Mouse (Mus musculus): Measurements from ENCODE around the gene Siah3. TPM values are rescaled to one million over a fixed set of nuclear protein-coding genes. Genes with fewer than 3 reads are reported as not detected.

Siah3 gene
- polyA plus RNA-seq, 1 experiment from 2014 or later = 2.4 TPM

- Histone ChIP-seq H3K4me2 (replicated peaks; ENCODE audit: low read depth, low read length) (no peak overlapping the region), H3K27ac (ENCODE audit: low read depth, low read length) (peak overlapping the region; percentile 66), H3K4me3 (ENCODE audit: low read depth, low read length) (no peak overlapping the region), H3K9ac (ENCODE audit: low read depth, low read length) (no peak overlapping the region), H3K27me3 (ENCODE audit: control insufficient read depth, insufficient read depth, low read length) (no peaks in the 10 kb centered on the region), H3K9me3 (ENCODE audit: control insufficient read depth, low read length) (no peaks in the 10 kb centered on the region), H3K36me3 (ENCODE audit: control insufficient read depth, insufficient read depth, low read length) (no peaks in the 10 kb centered on the region), H3K4me1 (replicated peaks; ENCODE audit: control insufficient read depth, insufficient read depth, low read length) (peaks cover 8% of the 10 kb centered on the region; the same call in 1 of the 2 replicates)
- under 1% methylated on average over 8 of the region's 8 CpGs for WGBS
- DNase-seq (ENCODE audit: low spot score) (peak; percentile 70), ATAC-seq (ENCODE audit: low FRiP score) (peak; percentile 49)
These were observed 85.9 kb downstream of the Siah3 start for GRCm38 (mm10) chr14:75541731-75542130.

DNA sequence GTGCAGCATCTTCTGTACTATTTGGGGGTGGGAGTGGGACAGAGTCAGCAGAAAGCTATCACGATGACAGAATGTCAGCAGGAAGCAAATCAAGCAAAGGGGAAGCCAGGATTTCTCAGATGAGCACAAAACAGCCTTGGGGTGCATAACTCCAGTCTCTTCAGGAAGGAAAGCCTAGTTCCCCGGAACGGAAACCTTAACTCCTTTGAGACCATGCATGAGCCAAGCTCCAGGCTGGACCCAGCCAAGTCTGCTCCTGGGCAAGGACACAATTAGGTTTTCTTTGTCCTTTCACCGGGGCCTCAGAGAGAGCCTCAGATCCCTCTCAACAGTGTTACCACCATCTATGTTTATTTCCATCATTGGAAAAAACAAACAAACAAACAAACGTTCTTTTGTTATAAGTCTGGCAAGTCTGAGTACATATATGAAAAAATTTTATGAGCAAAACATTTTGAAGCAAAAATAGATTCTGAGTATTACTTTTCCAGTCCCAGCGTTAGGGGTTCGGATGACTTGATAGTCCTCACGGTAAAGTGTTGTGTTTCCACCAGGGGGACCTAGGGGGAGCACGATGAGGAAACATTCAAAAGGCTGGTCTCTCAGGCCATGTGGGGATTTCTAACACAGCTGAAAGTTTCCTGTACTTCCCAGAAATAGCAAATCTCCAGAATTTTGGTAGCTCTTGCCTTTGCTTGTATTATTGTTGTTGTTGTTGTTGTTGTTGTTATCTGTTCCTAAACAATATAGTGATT lies 106.0 kb downstream of the Siah3 start:
- Histone ChIP-seq H3K9ac (ENCODE audit: low read depth, low read length) (no peak overlapping the region), H3K4me3 (ENCODE audit: low read depth, low read length) (no peak overlapping the region), H3K9me3 (ENCODE audit: control insufficient read depth, low read length) (no peaks in the 10 kb centered on the region), H3K27me3 (ENCODE audit: control insufficient read depth, insufficient read depth, low read length) (no peaks in the 10 kb centered on the region), H3K36me3 (ENCODE audit: control insufficient read depth, insufficient read depth, low read length) (no peaks in the 10 kb centered on the region), H3K4me2 (replicated peaks; ENCODE audit: low read depth, low read length) (no peak overlapping the region), H3K4me1 (replicated peaks; ENCODE audit: control insufficient read depth, insufficient read depth, low read length) (peaks cover 3% of the 10 kb centered on the region), H3K27ac (ENCODE audit: low read depth, low read length) (no peak overlapping the region)
- DNase-seq (ENCODE audit: low spot score) (peak; percentile 21), ATAC-seq (ENCODE audit: low FRiP score) (no peak)
- 56% methylated on average over 9 of the region's 9 CpGs for WGBS

DNA sequence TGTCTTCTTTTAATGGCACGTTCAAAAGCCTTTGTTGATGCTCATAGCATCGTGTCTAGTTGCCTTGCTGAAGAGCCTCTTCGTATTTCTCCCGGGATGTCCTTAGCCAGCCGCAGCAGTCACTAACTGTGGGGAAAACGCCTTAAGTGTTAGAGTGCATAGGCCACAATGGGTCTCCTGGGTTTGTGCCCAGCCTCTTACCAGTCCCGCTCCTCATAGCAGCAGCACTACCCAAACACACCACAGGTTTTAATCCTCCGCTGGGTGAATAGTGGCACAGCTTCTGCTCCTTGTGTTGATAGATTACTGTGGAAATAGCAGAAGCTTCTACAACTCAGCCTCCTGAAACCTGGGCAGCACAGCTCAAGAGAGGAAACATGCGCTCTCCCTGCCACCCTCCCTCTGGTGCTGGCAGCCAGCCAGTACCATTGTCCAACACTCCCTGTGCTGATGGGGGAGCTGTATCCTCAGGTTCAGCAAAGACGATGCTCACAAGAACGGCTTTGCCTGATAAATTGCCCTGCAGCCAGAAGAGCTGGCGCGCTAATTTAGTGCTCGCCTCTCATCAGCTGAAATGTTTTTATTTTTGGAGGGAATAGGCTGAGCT lies 109.9 kb downstream of the Siah3 start:
- Histone ChIP-seq H3K4me1 (replicated peaks; ENCODE audit: control insufficient read depth, insufficient read depth, low read length) (peaks cover 3% of the 10 kb centered on the region), H3K4me2 (replicated peaks; ENCODE audit: low read depth, low read length) (no peak overlapping the region), H3K9me3 (ENCODE audit: control insufficient read depth, low read length) (no peaks in the 10 kb centered on the region), H3K4me3 (ENCODE audit: low read depth, low read length) (no peak overlapping the region), H3K9ac (ENCODE audit: low read depth, low read length) (no peak overlapping the region), H3K36me3 (ENCODE audit: control insufficient read depth, insufficient read depth, low read length) (no peaks in the 10 kb centered on the region), H3K27ac (ENCODE audit: low read depth, low read length) (peak overlapping the region; percentile 45), H3K27me3 (ENCODE audit: control insufficient read depth, insufficient read depth, low read length) (no peaks in the 10 kb centered on the region)
- WGBS = 57% methylated on average over 14 of the region's 14 CpGs
- DNase-seq (ENCODE audit: low spot score) (peak; percentile 60), ATAC-seq (ENCODE audit: low FRiP score) (peak; percentile 86)

DNA sequence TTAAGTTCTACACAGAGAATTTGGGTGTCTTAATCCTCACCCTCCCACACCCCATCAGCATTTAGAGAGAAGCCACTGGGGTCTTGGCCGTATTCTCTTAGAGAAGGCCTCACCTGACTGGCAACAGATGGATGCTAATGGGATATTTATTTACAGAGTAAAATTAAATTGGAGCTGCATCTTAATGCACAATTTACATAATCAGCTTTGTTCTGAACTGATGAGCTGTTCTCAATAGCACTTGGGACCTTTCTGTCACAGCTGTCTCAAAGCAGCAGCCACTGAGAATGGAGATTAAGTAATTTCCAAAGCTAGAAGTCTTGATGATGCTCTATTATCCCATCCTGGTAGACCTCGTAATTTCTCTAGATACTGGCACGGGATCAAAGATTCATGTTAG lies 110.5 kb downstream of the Siah3 start:
- no peak overlapping the region for H3K4me2 ChIP-seq (replicated peaks; ENCODE audit: low read depth, low read length)
- H3K27me3 ChIP-seq (ENCODE audit: control insufficient read depth, insufficient read depth, low read length) = no peaks in the 10 kb centered on the region
- ATAC-seq (ENCODE audit: low FRiP score) = peak; percentile 58; the same call in 1 of the 2 replicates
- WGBS = 71% methylated on average over 3 of the region's 3 CpGs
- DNase-seq (ENCODE audit: low spot score) = no peak
- H3K4me1 ChIP-seq (replicated peaks; ENCODE audit: control insufficient read depth, insufficient read depth, low read length) = peaks cover 3% of the 10 kb centered on the region
- H3K9ac ChIP-seq (ENCODE audit: low read depth, low read length) = no peak overlapping the region
- H3K36me3 ChIP-seq (ENCODE audit: control insufficient read depth, insufficient read depth, low read length) = no peaks in the 10 kb centered on the region
- no peaks in the 10 kb centered on the region for H3K9me3 ChIP-seq (ENCODE audit: control insufficient read depth, low read length)
- no peak overlapping the region for H3K4me3 ChIP-seq (ENCODE audit: low read depth, low read length)
- peak overlapping the region; percentile 45; the same call in 1 of the 2 replicates for H3K27ac ChIP-seq (ENCODE audit: low read depth, low read length)

- Histone ChIP-seq H3K4me2 (replicated peaks; ENCODE audit: low read depth, low read length) (no peak overlapping the region), H3K4me1 (replicated peaks; ENCODE audit: control insufficient read depth, insufficient read depth, low read length) (no peaks in the 10 kb centered on the region), H3K27me3 (ENCODE audit: control insufficient read depth, insufficient read depth, low read length) (no peaks in the 10 kb centered on the region), H3K36me3 (ENCODE audit: control insufficient read depth, insufficient read depth, low read length) (no peaks in the 10 kb centered on the region), H3K4me3 (ENCODE audit: low read depth, low read length) (no peak overlapping the region), H3K27ac (ENCODE audit: low read depth, low read length) (no peak overlapping the region), H3K9ac (ENCODE audit: low read depth, low read length) (no peak overlapping the region), H3K9me3 (ENCODE audit: control insufficient read depth, low read length) (no peaks in the 10 kb centered on the region)
- ATAC-seq (ENCODE audit: low FRiP score) = no peak
- no peak for DNase-seq (ENCODE audit: low spot score)
- WGBS = 89% methylated on average over 6 of the region's 6 CpGs
These were observed 123.2 kb downstream of the Siah3 start for GRCm38 (mm10) chr14:75579010-75579409.

Other genes with a start within 250 kb of the Siah3 start
- gene Cpb2, start 213.7 kb upstream of the Siah3 start, polyA plus RNA-seq (2014; fragmentation: Nextera tagmentation; extraction: Ambion mirVana) = not detected in 2 replicates
- gene Zc3h13, start 171.6 kb upstream of the Siah3 start, polyA plus RNA-seq (2014; fragmentation: Nextera tagmentation; extraction: Ambion mirVana) = 34.8 and 44.6 TPM in 2 replicates
- gene Spert, start 137.1 kb downstream of the Siah3 start, polyA plus RNA-seq (2014; fragmentation: Nextera tagmentation; extraction: Ambion mirVana) = not detected in 2 replicates
- not detected in 2 replicates for gene Erich6b, start 186.3 kb downstream of the Siah3 start, polyA plus RNA-seq (2014; fragmentation: Nextera tagmentation; extraction: Ambion mirVana)